Mouse (Mus musculus): ENCODE measurements at regions not wholly inside any gene's neighbourhood (a gene's known extent, or its start where the extent isn't known, plus 50 kb on each side); places are given as distances from the start of the nearest gene placed in this dataset.
A peak's percentile ranks its signal among the peaks of the same experiment; 100 is the strongest.

DNA sequence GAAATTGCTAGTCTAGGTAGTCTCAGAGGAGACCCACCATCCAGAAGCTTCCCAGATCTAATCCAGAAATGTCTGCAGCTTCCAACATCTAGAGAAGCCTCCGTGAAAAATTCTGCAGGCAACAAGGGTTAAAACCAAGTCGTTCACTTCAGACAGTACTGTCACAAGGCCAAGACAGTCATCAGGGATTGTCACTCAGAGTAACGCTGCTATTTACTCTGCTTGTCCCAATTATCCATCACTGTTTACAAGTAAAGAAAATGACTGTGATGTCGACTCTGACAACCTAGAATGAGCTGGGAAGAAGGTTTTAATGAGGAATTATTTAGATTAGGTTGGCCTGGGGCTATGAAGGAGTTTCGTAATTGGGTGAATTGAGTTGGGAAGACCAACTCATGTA is 82.1 kb upstream of the Rasgrf1 start:
- H3K27me3 ChIP-seq, result no peaks in the 10 kb centered on the region
- 60% methylated on average over 5 of the region's 5 CpGs for WGBS
- ATAC-seq (ENCODE audit: low read depth), result peak; percentile 23; the same call in 1 of the 2 replicates
- no peak overlapping the region for H3K9ac ChIP-seq
- no peak overlapping the region for H3K27ac ChIP-seq (replicated peaks)
- no peaks in the 10 kb centered on the region for H3K36me3 ChIP-seq
- H3K4me1 ChIP-seq (replicated peaks), result peaks cover 6% of the 10 kb centered on the region
- H3K9me3 ChIP-seq, result no peaks in the 10 kb centered on the region
- H3K4me2 ChIP-seq, result no peak overlapping the region
- H3K4me3 ChIP-seq, result no peak overlapping the region

DNA sequence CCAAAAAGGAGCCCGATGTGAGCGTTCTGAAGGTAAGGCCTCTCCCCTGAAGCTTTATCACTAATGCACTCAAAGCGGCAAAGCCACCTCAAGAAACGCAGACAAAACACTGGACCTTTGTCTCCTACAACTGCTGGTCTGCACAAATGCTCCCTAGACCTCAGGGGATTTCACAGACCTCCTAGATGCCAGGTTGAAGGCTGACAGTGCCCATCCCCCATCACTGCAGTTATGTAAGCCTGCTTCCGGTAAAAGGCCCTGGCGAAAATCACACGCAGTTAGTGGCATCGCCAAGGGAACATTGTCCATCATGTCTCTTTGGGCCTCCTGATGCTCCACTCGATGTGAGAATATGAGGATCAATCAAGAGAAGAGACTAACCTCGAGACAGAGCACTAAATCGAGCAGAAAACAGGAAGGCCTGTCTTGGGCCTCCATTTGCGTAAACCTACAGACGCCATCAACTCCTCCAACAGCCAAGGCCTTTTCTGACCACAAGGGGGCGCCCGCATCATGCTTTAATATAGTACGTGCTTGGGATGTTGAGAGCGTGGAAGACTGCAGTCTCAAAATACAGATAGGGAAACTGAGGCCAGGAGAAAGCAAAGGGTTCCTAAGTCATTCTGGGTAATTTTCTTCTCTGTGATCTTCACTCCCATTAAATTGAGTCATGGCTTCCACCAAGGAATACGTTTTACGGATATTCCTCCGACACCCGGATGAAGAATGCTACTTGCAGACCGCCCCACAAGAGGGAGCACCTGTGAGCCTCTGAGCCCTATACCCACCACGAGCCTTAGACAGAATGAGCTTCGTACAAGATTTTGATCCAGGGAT is 82.8 kb upstream of the Rasgrf1 start:
- peak overlapping the region; percentile 24 for H3K4me3 ChIP-seq
- WGBS, result 32% methylated on average over 24 of the region's 24 CpGs
- no peaks in the 10 kb centered on the region for H3K36me3 ChIP-seq
- H3K9me3 ChIP-seq, result no peaks in the 10 kb centered on the region
- peaks cover 8% of the 10 kb centered on the region for H3K4me1 ChIP-seq (replicated peaks)
- peak overlapping the region; percentile 47 for H3K4me2 ChIP-seq
- H3K9ac ChIP-seq, result 0 out of 2 replicates have a peak overlapping the region, but pooled peaks have one; percentile 5
- no peaks in the 10 kb centered on the region for H3K27me3 ChIP-seq
- no peak overlapping the region for H3K27ac ChIP-seq (replicated peaks)
- peak; percentile 92 for ATAC-seq (ENCODE audit: low read depth)

DNA sequence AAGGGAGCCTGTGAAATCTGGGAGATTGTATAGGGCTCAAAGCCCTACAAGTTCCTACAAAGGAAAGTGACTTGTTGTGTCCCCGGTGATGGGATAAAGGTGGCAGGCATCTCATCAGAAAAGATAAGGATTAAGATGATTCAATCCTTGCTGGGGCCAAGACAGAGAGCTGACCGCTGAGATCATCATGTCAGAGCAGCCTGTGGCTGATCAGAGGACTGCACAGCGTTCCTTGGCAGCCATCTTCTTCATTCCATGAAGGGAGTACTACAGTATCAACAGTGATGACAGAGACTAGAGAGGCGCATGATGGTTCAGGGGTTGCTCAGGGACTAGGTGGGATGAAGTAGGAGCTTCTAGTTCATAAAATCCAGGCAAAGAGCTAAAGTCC is 83.6 kb upstream of the Ankrd34c start:
- Histone ChIP-seq H3K9ac (no peak overlapping the region), H3K4me3 (no peak overlapping the region), H3K4me1 (replicated peaks) (peaks cover 15% of the 10 kb centered on the region), H3K27ac (replicated peaks) (peak overlapping the region; percentile 30; the same call in 1 of the 2 replicates), H3K36me3 (no peaks in the 10 kb centered on the region), H3K27me3 (no peaks in the 10 kb centered on the region), H3K9me3 (no peaks in the 10 kb centered on the region), H3K4me2 (no peak overlapping the region)
- ATAC-seq (ENCODE audit: low read depth), result peak; percentile 33; the same call in 1 of the 2 replicates
- WGBS, result 87% methylated on average over 4 of the region's 4 CpGs

DNA sequence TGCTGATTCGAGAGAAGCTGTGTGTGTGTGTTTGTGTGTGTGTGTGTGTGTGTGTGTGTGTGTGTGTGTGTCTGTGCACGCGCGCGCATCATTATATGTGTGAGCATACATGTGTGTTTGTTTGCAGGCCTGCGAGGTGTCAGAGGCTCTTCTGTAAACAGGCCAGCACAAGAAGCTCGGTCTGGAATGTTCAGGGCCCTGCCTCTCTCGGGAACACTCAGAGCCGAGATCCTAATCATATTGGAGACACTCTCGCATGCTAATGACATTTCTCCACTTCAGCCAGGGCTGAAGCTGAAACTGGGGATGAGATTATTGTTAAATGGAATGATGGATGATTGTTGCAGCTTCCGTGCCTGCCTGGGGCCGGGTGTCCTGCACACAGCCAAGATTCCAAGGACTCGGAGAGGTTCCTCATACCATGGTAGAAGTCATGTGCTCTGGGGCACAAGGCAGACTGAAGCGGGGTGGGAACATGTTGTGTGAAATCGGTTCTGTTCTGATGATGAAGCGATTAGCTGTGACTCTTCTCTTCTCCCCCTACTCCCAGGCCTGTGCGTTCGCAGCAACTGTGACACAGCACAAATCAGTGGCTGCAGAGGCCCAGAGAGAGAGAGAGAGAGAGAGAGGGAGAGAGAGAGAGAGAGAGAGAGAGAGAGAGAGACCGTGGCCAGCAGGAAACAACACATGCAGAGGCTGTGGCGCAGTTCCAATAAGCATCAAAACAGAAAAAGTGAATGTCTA is 83.0 kb upstream of the Ankrd34c start:
- ATAC-seq (ENCODE audit: low read depth), result peak; percentile 64
- H3K9me3 ChIP-seq, result no peaks in the 10 kb centered on the region
- H3K27me3 ChIP-seq, result no peaks in the 10 kb centered on the region
- peaks cover 15% of the 10 kb centered on the region for H3K4me1 ChIP-seq (replicated peaks)
- H3K27ac ChIP-seq (replicated peaks), result peak overlapping the region; percentile 30
- H3K36me3 ChIP-seq, result no peaks in the 10 kb centered on the region
- H3K4me3 ChIP-seq, result no peak overlapping the region
- WGBS, result 56% methylated on average over 20 of the region's 20 CpGs
- H3K9ac ChIP-seq, result no peak overlapping the region
- H3K4me2 ChIP-seq, result no peak overlapping the region

DNA sequence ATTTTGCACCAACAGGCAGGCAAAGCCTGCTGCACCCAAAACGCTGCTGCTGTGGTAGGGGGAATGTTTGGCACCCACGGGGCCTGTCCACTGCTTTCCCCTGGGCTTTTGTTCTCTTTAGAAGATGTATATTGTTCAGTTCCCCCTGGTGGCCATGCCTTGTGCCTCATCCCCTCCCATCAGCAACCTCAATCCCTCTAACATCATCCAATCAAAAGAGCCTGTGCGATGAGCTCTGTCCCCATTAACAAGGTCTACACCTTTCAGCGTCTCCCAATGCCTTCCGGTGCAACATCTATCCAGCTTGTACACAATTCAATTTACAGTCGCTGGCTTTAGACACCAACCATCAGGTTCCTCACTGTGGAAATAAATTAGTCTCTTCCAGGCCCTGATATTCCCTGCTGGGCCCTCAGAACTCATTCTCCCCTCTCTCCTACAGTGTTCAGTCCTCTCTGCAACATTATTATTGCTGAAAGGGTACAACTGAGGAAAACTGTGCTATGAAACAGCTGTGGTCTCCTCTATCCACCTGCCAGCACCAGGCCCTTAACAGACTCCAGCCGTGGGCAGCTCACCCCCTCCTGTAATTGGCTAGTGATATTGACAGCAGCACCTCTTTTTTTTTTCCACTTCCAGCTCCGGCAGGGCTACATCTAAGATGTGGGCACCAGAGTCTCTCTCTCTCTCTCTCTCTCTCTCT is 75.5 kb upstream of the Ankrd34c start:
- Histone ChIP-seq H3K9ac (no peak overlapping the region), H3K4me3 (no peak overlapping the region), H3K9me3 (no peaks in the 10 kb centered on the region), H3K27me3 (no peaks in the 10 kb centered on the region), H3K27ac (replicated peaks) (no peak overlapping the region), H3K4me2 (no peak overlapping the region), H3K4me1 (replicated peaks) (peaks cover 7% of the 10 kb centered on the region; the same call in 1 of the 2 replicates), H3K36me3 (no peaks in the 10 kb centered on the region)
- WGBS, result 34% methylated on average over 8 of the region's 8 CpGs
- ATAC-seq (ENCODE audit: low read depth), result peak; percentile 69

DNA sequence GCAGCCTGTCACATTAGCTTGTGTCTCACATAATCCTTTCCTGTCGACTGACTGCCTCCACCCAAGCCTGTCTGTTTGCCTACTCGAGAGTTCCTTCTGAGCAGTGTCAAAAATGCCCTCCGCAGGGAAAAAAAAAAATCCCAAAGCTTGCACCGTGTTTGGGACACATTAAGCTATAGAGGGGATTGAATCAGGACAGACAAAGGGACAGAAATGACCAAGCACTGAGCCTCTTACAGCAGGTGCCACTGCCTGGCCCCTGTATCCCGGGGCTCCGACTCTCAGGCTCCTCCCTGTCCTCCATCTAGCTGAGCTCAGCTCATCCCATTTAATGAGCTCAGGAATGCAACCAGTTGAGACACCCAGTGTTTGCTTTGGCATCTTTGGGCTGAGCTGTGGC is 69.1 kb upstream of the Ankrd34c start:
- Histone ChIP-seq H3K27ac (replicated peaks) (no peak overlapping the region), H3K4me2 (no peak overlapping the region), H3K9ac (no peak overlapping the region), H3K27me3 (no peaks in the 10 kb centered on the region), H3K36me3 (no peaks in the 10 kb centered on the region), H3K9me3 (no peaks in the 10 kb centered on the region), H3K4me1 (replicated peaks) (no peaks in the 10 kb centered on the region), H3K4me3 (no peak overlapping the region)
- ATAC-seq (ENCODE audit: low read depth), result no peak
- WGBS, result 65% methylated on average over 6 of the region's 6 CpGs

DNA sequence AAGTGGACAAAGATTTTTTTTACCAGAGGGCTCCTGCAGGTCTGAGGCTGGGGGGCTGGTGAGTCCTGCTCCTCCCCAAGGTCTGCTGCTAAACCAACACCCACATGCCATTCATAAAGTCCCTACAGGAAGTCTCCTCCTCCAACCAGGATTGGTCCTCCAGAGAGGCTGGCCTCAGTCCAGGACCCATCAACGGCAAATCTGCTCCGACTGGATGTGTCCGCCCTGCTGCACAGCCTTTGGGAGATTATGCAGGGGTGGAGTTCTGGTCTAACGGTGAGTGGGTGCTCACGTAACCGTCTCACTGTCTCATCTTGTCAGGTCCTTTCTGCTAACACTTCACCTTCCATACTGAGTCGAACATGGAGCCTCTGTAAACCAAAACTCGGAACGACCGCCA is 64.4 kb upstream of the Ankrd34c start:
- Histone ChIP-seq H3K9me3 (no peaks in the 10 kb centered on the region), H3K4me3 (no peak overlapping the region), H3K9ac (no peak overlapping the region), H3K4me1 (replicated peaks) (no peaks in the 10 kb centered on the region), H3K4me2 (no peak overlapping the region), H3K27ac (replicated peaks) (no peak overlapping the region), H3K36me3 (no peaks in the 10 kb centered on the region), H3K27me3 (no peaks in the 10 kb centered on the region)
- WGBS, result 87% methylated on average over 10 of the region's 10 CpGs
- no peak for ATAC-seq (ENCODE audit: low read depth)

DNA sequence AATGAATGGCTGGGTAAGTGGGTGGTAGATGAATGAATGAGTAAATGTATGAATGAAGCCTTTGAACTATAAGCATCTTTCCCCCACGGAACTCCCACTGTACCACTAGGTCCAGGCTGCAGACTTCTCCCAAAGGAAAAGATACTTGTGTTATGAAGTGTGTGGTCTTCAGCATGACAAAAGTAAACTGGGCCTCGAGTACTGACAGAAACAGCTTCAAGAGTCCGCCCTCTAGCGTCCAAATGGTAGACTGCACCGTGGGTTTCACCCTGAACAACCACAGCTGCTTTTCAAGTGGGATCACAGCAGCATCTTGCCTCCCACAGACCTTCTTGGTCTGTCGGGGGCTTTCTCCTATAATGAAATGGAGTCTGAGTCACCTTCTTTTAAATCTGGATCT is 54.7 kb upstream of the Ankrd34c start:
- 7% methylated on average over 6 of the region's 6 CpGs for WGBS
- Histone ChIP-seq H3K4me3 (no peak overlapping the region), H3K9me3 (no peaks in the 10 kb centered on the region), H3K36me3 (no peaks in the 10 kb centered on the region), H3K27ac (replicated peaks) (no peak overlapping the region), H3K27me3 (no peaks in the 10 kb centered on the region), H3K4me2 (no peak overlapping the region), H3K9ac (no peak overlapping the region), H3K4me1 (replicated peaks) (no peaks in the 10 kb centered on the region)
- ATAC-seq (ENCODE audit: low read depth), result peak; percentile 53; the same call in 1 of the 2 replicates

DNA sequence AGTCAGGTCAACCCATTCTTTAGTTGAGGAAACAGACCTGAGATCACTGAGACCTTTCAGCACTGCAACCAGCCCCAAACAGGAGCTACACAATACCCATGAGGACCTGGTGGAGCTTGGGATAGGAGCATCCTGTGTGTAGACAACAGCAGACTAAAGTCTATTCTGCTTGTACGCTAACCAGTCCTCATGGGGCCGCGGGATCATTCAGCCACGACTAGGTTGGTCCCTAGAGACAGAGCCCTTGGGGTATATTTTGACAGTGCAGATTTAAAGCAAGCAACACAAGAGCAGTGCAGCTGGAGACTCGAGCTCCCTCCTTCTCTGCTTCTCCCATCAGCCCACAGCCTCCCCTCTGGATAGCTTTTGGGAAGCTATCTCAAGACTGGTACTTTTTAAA is 51.7 kb upstream of the Ankrd34c start:
- no peaks in the 10 kb centered on the region for H3K27me3 ChIP-seq
- H3K9ac ChIP-seq, result no peak overlapping the region
- H3K4me3 ChIP-seq, result no peak overlapping the region
- no peaks in the 10 kb centered on the region for H3K36me3 ChIP-seq
- whole genome bisulfite sequencing, result 63% methylated on average over 5 of the region's 5 CpGs
- no peaks in the 10 kb centered on the region for H3K4me1 ChIP-seq (replicated peaks)
- H3K9me3 ChIP-seq, result no peaks in the 10 kb centered on the region
- H3K4me2 ChIP-seq, result no peak overlapping the region
- ATAC-seq (ENCODE audit: low read depth), result no peak
- H3K27ac ChIP-seq (replicated peaks), result no peak overlapping the region

DNA sequence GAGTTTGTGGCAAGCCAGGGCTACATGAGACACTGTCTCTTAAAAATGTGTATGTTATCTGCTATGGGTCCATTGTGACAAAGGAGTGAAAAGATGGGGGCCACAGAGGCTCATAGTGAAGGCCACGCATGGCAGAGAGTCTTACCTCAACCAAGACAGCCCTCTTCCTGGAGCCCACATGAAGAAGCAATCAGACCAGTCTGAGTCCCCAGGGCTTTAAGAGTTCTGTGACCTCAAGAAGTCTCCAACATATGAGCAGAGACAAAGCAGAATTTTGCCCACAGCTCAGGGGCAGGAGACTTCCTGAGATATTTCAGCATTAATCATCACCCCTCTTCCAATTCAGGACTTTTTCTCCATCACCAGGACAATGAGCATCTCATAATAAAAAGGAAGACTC is 50.4 kb upstream of the Ankrd34c start:
- H3K4me1 ChIP-seq (replicated peaks), result no peaks in the 10 kb centered on the region
- no peak overlapping the region for H3K4me3 ChIP-seq
- no peak for ATAC-seq (ENCODE audit: low read depth)
- H3K27me3 ChIP-seq, result no peaks in the 10 kb centered on the region
- 94% methylated on average over 1 of the region's 1 CpGs for WGBS
- no peak overlapping the region for H3K27ac ChIP-seq (replicated peaks)
- H3K36me3 ChIP-seq, result no peaks in the 10 kb centered on the region
- no peak overlapping the region for H3K4me2 ChIP-seq
- no peaks in the 10 kb centered on the region for H3K9me3 ChIP-seq
- no peak overlapping the region for H3K9ac ChIP-seq
